Mouse (Mus musculus): ENCODE results near the gene Xpnpep2.

Gene Xpnpep2

GRCm38 (mm10) chrX:48158229-48158919 lies 49.8 kb downstream of the Xpnpep2 start:
- in situ Hi-C loops (cut with MseI, MboI): no loop called here

- in situ Hi-C loops (cut with MseI, MboI): no loop called here
Observed at GRCm38 (mm10) chrX:48169892-48170291, 61.4 kb downstream of the Xpnpep2 start.

GRCm38 (mm10) chrX:48170368-48170767 lies 61.8 kb downstream of the Xpnpep2 start:
- in situ Hi-C loops (cut with MseI, MboI): no loop called here

- in situ Hi-C loops (cut with MseI, MboI): no loop called here
Observed at GRCm38 (mm10) chrX:48181844-48182243, 73.3 kb downstream of the Xpnpep2 start.

GRCm38 (mm10) chrX:48184703-48185102 lies 76.2 kb downstream of the Xpnpep2 start:
- in situ Hi-C loops (cut with MseI, MboI): no loop called here
